Mouse (Mus musculus): ENCODE results near the gene Coil.

GRCm38 (mm10) chr11:88939634-88940033, 30.4 kb upstream of the Coil start:
- TF ChIP-seq MAFK (IDR thresholded peaks at IDR 0.05; ENCODE audit: insufficient read depth, low read depth, low read length) (no peak), ZNF384 (IDR thresholded peaks at IDR 0.05; ENCODE audit: low read depth, low read length) (no peak)
